In the genomic region with DNA sequence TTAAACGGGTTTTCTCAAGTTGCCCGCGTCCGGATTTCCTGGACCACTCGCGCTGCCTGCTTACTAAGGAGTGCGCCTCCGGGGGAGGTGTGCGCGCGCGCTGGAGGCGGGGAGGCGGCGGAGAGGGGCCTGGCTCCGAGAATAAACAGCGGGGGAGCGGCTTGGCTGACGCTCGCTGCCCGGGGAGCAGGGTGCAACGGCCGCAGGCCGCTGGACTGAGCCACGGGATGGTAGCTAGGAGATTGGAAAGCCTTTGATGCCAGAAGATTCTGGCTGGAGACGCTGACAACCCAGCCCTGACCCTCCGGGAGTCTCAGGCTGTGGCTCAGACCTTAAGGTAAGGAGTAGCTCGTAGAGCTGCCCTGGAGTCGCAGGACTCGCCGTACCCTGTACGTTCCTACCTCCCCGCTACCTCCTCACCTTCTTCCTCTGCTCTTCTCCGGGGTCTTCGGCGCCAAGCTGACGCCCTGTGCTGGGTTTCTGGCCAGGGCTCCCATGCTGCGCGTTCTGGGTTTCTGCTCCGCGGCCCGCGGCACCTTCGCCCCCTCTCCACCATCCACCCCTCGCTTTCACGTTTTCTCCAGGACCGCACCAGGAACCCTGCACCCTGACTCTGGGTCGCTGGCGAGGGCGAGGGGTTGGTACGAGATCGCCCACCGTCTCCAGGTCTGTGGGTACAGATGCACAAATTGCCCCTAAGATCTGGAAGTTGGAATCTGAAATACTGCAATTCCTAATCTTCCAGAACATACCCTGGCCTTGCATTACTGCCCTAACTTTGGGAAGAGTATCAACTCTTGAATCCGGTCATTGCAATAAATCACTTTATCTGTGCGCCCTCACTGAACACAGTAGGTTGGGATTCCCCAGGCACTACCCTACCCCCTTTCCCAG, we compare ENCODE assay signal across 8 mouse cellular contexts. TPM values are rescaled to one million over a fixed set of nuclear protein-coding genes. Genes with fewer than 3 reads are reported as not detected.
DNase-seq lines count a peak whose midpoint lies in the region; ATAC-seq lines count a peak whose summit lies in the region.

Gene Rnf144b, plus strand, starts transcription at position 120 of the 894 bp plus-strand sequence.

- no peak within 1 kb of the TSS for H3K27ac ChIP-seq in forebrain, embryonic 14.5 days (ENCODE audit: low read depth, low read length)

- H3K36me3 ChIP-seq in forebrain, embryonic 14.5 days (ENCODE audit: control insufficient read depth, insufficient read depth, low read length): no peaks in the 10 kb centered on the region

- H3K9ac ChIP-seq in forebrain, embryonic 14.5 days (ENCODE audit: low read length): peak within 1 kb of the TSS; percentile 61

- H3K9me3 ChIP-seq in forebrain, embryonic 14.5 days (replicated peaks; ENCODE audit: control insufficient read depth, low read length): no peaks in the 10 kb centered on the region

- intact Hi-C loops in heart, postnatal 36 days (cut with DNase I): no loop called here

- no peaks in the 10 kb centered on the region; the same call in 1 of the 2 replicates for H3K4me1 ChIP-seq in forebrain, embryonic 14.5 days (ENCODE audit: control insufficient read depth, insufficient read depth, low read length)

- peak; percentile 68 for DNase-seq in adrenal gland, postnatal 14 days
- DNase-seq in forebrain, embryonic 14.5 days (ENCODE audit: low spot score): peak; percentile 61
- DNase-seq in heart, postnatal 36 days: peak; percentile 32 to 50
- DNase-seq in layer of hippocampus, postnatal 36 days: peak; percentile 31 to 34
- peak; percentile 15 for DNase-seq in lung, postnatal 25 days (ENCODE audit: low spot score)
- peak; percentile 63 for DNase-seq in retina, embryonic 14.5 days (ENCODE audit: low spot score)

- peak within 1 kb of the TSS; percentile 99 for H3K4me2 ChIP-seq in forebrain, embryonic 14.5 days (ENCODE audit: low read length)

- peaks cover 8% of the 10 kb centered on the region; the same call in 1 of the 2 replicates for H3K27me3 ChIP-seq in forebrain, embryonic 14.5 days (replicated peaks; ENCODE audit: control insufficient read depth, insufficient read depth, low read length)

- H3K4me3 ChIP-seq in forebrain, embryonic 14.5 days (ENCODE audit: low read depth, low read length): peak within 1 kb of the TSS; percentile 54

- peak; percentile 57 for ATAC-seq in CD4-positive, CD25-positive, alpha-beta regulatory T cell, adult 4 months
- 0 out of 2 replicates have a peak, but pooled peaks have one; percentile 29 for ATAC-seq in forebrain, embryonic 14.5 days
- no peak for ATAC-seq in monocyte, adult 5-6 weeks (replicated peaks; ENCODE audit: insufficient number of reproducible peaks, low FRiP score, low TSS enrichment, poor library complexity, severe bottlenecking)

- WGBS in forebrain, embryonic 14.5 days: 3% methylated on average over 55 of the region's 55 CpGs

RNA-seq across cellular contexts. Expression of gene Rnf144b, which starts in this region (rescaled TPM):
- under 1 TPM in 1 of 2 experiments, not detected in 1; 0.08 TPM for polyA plus RNA-seq in CD4-positive, CD25-positive, alpha-beta regulatory T cell, adult 4 months (2017; shearing (Covaris generic))
- total RNA-seq in adrenal gland, postnatal 14 days (2021): 8.9 and 11.7 TPM in 2 replicates
- polyA plus RNA-seq in forebrain, embryonic 14.5 days (2014; fragmentation: Nextera tagmentation; extraction: Ambion mirVana): 0.88 and 0.91 TPM in 2 replicates
- total RNA-seq in heart, postnatal 36 days (2021): 10 to 100 TPM; 15.2 to 34.7 TPM
- total RNA-seq in layer of hippocampus, postnatal 36 days (2021): 10 to 100 TPM; 10.6 to 11.0 TPM
- total RNA-seq in monocyte, adult 5-6 weeks (2017): 4.9 to 7.6 TPM (median 6.0 TPM) in 3 replicates

Comparison
In these comparisons a context has a peak if more than half of its experiments do, and no peak if none do; other contexts are left out.
1. Peak in ATAC-seq in CD4-positive, CD25-positive, alpha-beta regulatory T cell, adult 4 months; RNA of the gene not detected or under 1 TPM.
2. Peak in DNase-seq, ATAC-seq, H3K4me3 ChIP-seq, H3K9ac ChIP-seq and H3K4me2 ChIP-seq in forebrain, embryonic 14.5 days; RNA of the gene not detected or under 1 TPM.
3. DNase-seq: peak in every context shown above with its lines; median percentile 68 in adrenal gland, postnatal 14 days; 63 in retina, embryonic 14.5 days; 61 in forebrain, embryonic 14.5 days; 41 in heart, postnatal 36 days; 32 in layer of hippocampus, postnatal 36 days; 15 in lung, postnatal 25 days.